ENCODE assay signal across 22 mouse cellular contexts in the genomic region with DNA sequence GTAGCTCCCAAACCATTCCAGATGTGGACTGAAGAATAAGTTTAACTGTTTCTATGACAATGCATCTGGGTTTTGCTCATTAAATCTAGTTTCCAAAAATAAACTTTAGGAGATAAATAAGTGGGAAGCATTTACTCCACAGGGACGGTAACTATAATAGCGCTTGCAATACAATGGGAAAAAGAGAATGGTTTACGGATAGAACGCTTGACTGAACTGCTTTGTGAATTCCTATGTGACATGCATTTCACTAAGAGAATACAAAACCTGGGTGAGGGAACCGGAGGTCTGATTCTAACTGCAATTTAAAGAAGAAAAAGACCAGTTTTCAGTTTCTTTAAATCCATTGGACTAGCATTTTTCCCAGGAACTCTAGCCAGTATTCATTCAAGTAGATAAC.
"Had no signal": no experiment of that assay in that cellular context is flagged by ENCODE, and none has a peak within 500 bp of the region (broad histone marks: within the 10 kb centered on the region; RNA-seq: fewer than 3 reads in every experiment).

No protein-coding gene starts in this region.

- H3K4me2 ChIP-seq: limb, embryonic 13.5 days; liver, embryonic 12.5 days; liver, embryonic 15.5 days; lung, embryonic 15.5 days; neural tube, embryonic 12.5 days; neural tube, embryonic 15.5 days had no signal

- H3K4me3 ChIP-seq: limb, embryonic 10.5 days; limb, embryonic 13.5 days; liver, embryonic 12.5 days; liver, embryonic 15.5 days; lung, embryonic 15.5 days; neural tube, embryonic 12.5 days; neural tube, embryonic 15.5 days had no signal

- H3K9ac ChIP-seq: limb, embryonic 13.5 days; liver, embryonic 12.5 days; liver, embryonic 15.5 days; lung, embryonic 15.5 days; neural tube, embryonic 12.5 days; neural tube, embryonic 15.5 days had no signal

- H3K9me3 ChIP-seq: limb, embryonic 10.5 days; limb, embryonic 13.5 days; liver, embryonic 12.5 days; liver, embryonic 15.5 days; lung, embryonic 15.5 days; neural tube, embryonic 12.5 days; neural tube, embryonic 15.5 days had no signal

- H3K36me3 ChIP-seq: limb, embryonic 10.5 days; limb, embryonic 13.5 days; liver, embryonic 12.5 days; liver, embryonic 15.5 days; lung, embryonic 15.5 days; neural tube, embryonic 12.5 days; neural tube, embryonic 15.5 days had no signal

- H3K27ac ChIP-seq: limb, embryonic 10.5 days; limb, embryonic 13.5 days; liver, embryonic 12.5 days; liver, embryonic 15.5 days; lung, embryonic 15.5 days; neural tube, embryonic 12.5 days; neural tube, embryonic 15.5 days; stomach, postnatal 0 days had no signal

- DNase-seq: kidney, adult 18-20 months; kidney, adult 9 months; kidney, postnatal 14 days; kidney, postnatal 4 days; layer of hippocampus, adult 9-11 months; liver; lung, adult 18-20 months; lung, postnatal 10 days; lung, postnatal 4 days; midbrain, embryonic 14.5 days; right cerebral cortex, postnatal 4 days; thymus, adult 2 months; thymus, postnatal 14 days; thymus, postnatal 4 days had no signal

- H3K27me3 ChIP-seq: limb, embryonic 13.5 days; liver, embryonic 12.5 days; liver, embryonic 15.5 days; lung, embryonic 15.5 days; neural tube, embryonic 12.5 days; neural tube, embryonic 15.5 days had no signal

- H3K4me1 ChIP-seq: limb, embryonic 10.5 days; limb, embryonic 13.5 days; liver, embryonic 12.5 days; liver, embryonic 15.5 days; neural tube, embryonic 12.5 days; neural tube, embryonic 15.5 days had no signal

- ATAC-seq: liver, embryonic 12.5 days had no signal
